ENCODE assay signal across 9 mouse cellular contexts in the genomic region with DNA sequence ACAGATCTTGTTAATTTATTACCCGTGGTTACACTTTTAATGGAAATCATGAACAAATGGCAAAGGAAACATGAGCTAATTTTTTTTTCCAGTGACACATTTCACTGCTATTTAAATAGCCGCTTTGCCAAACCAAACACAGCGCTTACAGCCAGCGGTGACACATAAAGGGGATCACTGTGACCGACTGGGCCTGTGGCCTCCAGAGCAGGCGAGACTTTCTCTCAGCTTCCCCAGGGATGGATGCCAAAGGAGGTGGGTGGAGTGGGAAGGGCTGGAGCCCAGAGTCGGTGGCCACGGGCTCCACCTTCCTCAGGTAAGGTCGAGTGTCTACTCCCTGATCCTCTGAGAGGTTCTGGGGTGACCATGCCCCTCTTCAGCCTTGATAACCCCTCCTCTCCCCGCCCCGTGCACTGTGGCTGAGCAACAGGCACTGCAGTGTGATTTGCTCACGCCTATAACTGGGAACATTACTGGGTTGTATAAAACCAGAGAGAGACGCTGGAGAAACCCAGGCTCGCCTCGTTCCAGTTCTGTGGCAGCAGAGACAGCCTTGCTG.
DNase-seq lines count a peak whose midpoint lies in the region; ATAC-seq and TF ChIP-seq lines count a peak whose summit lies in the region.
"Had no signal": no experiment of that assay in that cellular context is flagged by ENCODE, and none has a peak within 500 bp of the region (broad histone marks: within the 10 kb centered on the region; RNA-seq: fewer than 3 reads in every experiment).

No protein-coding gene starts in this region.

- H3K4me2 ChIP-seq in intestine, embryonic 15.5 days (replicated peaks): no peak overlapping the region
- H3K4me2 ChIP-seq in intestine, postnatal 0 days (replicated peaks; ENCODE audit: low read depth): no peak overlapping the region
- H3K4me2 ChIP-seq in heart, embryonic 12.5 days: no peak overlapping the region
- H3K4me2 ChIP-seq in stomach, embryonic 14.5 days (replicated peaks; ENCODE audit: low read depth, low read length): no peak overlapping the region

- no peak overlapping the region for H3K9ac ChIP-seq in intestine, embryonic 15.5 days
- H3K9ac ChIP-seq in intestine, postnatal 0 days (ENCODE audit: low read depth, low read length): no peak overlapping the region
- H3K9ac ChIP-seq in heart, embryonic 12.5 days: no peak overlapping the region
- H3K9ac ChIP-seq in stomach, embryonic 14.5 days (replicated peaks; ENCODE audit: low read depth, low read length): no peak overlapping the region

- no peaks in the 10 kb centered on the region for H3K36me3 ChIP-seq in intestine, embryonic 15.5 days
- no peaks in the 10 kb centered on the region for H3K36me3 ChIP-seq in intestine, postnatal 0 days (ENCODE audit: control insufficient read depth, insufficient read depth)
- H3K36me3 ChIP-seq in heart, embryonic 12.5 days: no peaks in the 10 kb centered on the region
- H3K36me3 ChIP-seq in stomach, embryonic 14.5 days (ENCODE audit: control insufficient read depth, insufficient read depth, low read length): no peaks in the 10 kb centered on the region
- H3K36me3 ChIP-seq: G1E had no signal

- H3K27ac ChIP-seq in intestine, embryonic 15.5 days: no peak overlapping the region
- no peak overlapping the region for H3K27ac ChIP-seq in intestine, postnatal 0 days (ENCODE audit: low read depth, low read length)
- H3K27ac ChIP-seq in heart, embryonic 12.5 days (ENCODE audit: poor library complexity, severe bottlenecking): peak overlapping the region; percentile 34; the same call in 1 of the 2 replicates
- H3K27ac ChIP-seq in stomach, embryonic 14.5 days (ENCODE audit: low read length): no peak overlapping the region

- peak; percentile 57 to 70 for DNase-seq in kidney, postnatal 25 days
- DNase-seq in thymus, postnatal 36 days: no peak
- DNase-seq in MN1 (ENCODE audit: low spot score): no peak

- TF ChIP-seq CTCF in intestine, postnatal 0 days (IDR thresholded peaks at IDR 0.05; ENCODE audit: low read depth): no peak

- peaks cover 3% of the 10 kb centered on the region; the same call in 1 of the 2 replicates for H3K4me1 ChIP-seq in intestine, embryonic 15.5 days (replicated peaks)
- H3K4me1 ChIP-seq in intestine, postnatal 0 days (replicated peaks; ENCODE audit: control insufficient read depth, insufficient read depth, low read length): no peaks in the 10 kb centered on the region
- no peaks in the 10 kb centered on the region for H3K4me1 ChIP-seq in heart, embryonic 12.5 days (replicated peaks)
- 0 out of 2 replicates have a peak, but pooled peaks cover 6% of the 10 kb centered on the region for H3K4me1 ChIP-seq in stomach, embryonic 14.5 days (ENCODE audit: control insufficient read depth, insufficient read depth, low read length)

- WGBS in intestine, embryonic 15.5 days: 73% methylated on average over 15 of the region's 15 CpGs
- 67% methylated on average over 15 of the region's 15 CpGs for WGBS in intestine, postnatal 0 days
- WGBS in heart, embryonic 12.5 days: 75% methylated on average over 15 of the region's 15 CpGs
- WGBS in stomach, embryonic 14.5 days: 71% methylated on average over 15 of the region's 15 CpGs

- peak; percentile 82 for ATAC-seq in intestine, embryonic 15.5 days
- no peak for ATAC-seq in intestine, postnatal 0 days
- ATAC-seq in heart, embryonic 12.5 days (ENCODE audit: insufficient number of reproducible peaks, low FRiP score): 0 out of 2 replicates have a peak, but pooled peaks have one; percentile 29
- ATAC-seq in stomach, embryonic 14.5 days (ENCODE audit: insufficient number of reproducible peaks, insufficient read depth, low FRiP score, low read depth): peak; percentile 69
- ATAC-seq in monocyte, adult 5-6 weeks (replicated peaks; ENCODE audit: insufficient number of reproducible peaks, low FRiP score, low TSS enrichment, poor library complexity, severe bottlenecking): no peak

- H3K4me3 ChIP-seq in intestine, embryonic 15.5 days (replicated peaks): no peak overlapping the region
- H3K4me3 ChIP-seq in intestine, postnatal 0 days (ENCODE audit: low read depth, low read length): no peak overlapping the region
- no peak overlapping the region for H3K4me3 ChIP-seq in heart, embryonic 12.5 days
- no peak overlapping the region for H3K4me3 ChIP-seq in stomach, embryonic 14.5 days (ENCODE audit: low read depth, low read length)

- H3K9me3 ChIP-seq in intestine, embryonic 15.5 days: no peaks in the 10 kb centered on the region
- 0 out of 2 replicates have a peak, but pooled peaks cover 3% of the 10 kb centered on the region for H3K9me3 ChIP-seq in intestine, postnatal 0 days (ENCODE audit: control insufficient read depth)
- no peaks in the 10 kb centered on the region; the same call in 1 of the 2 replicates for H3K9me3 ChIP-seq in heart, embryonic 12.5 days (replicated peaks)
- H3K9me3 ChIP-seq in stomach, embryonic 14.5 days (ENCODE audit: control insufficient read depth, low read depth, low read length): no peaks in the 10 kb centered on the region

- H3K27me3 ChIP-seq in intestine, embryonic 15.5 days (replicated peaks): no peaks in the 10 kb centered on the region
- H3K27me3 ChIP-seq in intestine, postnatal 0 days (replicated peaks; ENCODE audit: control insufficient read depth, insufficient read depth, low read length): no peaks in the 10 kb centered on the region
- H3K27me3 ChIP-seq in heart, embryonic 12.5 days (replicated peaks): no peaks in the 10 kb centered on the region
- no peaks in the 10 kb centered on the region for H3K27me3 ChIP-seq in stomach, embryonic 14.5 days (ENCODE audit: control insufficient read depth, insufficient read depth, low read length)

Comparison
In these comparisons a context has a peak if more than half of its experiments do, and no peak if none do; other contexts are left out.
1. ATAC-seq: peak in intestine, embryonic 15.5 days (single experiment), heart, embryonic 12.5 days (single experiment) and stomach, embryonic 14.5 days (single experiment); none in intestine, postnatal 0 days (single experiment) and monocyte, adult 5-6 weeks (single experiment).
2. DNase-seq: peak in kidney, postnatal 25 days (2 of 2); none in thymus, postnatal 36 days (0 of 2) and MN1 (single experiment).